Mouse (Mus musculus): Measurements from ENCODE around the gene Zdhhc11. TPM values are rescaled to one million over a fixed set of nuclear protein-coding genes. Genes with fewer than 3 reads are reported as not detected.

Zdhhc11 gene
- polyA plus RNA-seq (2012; ENCODE audit: low replicate concordance), result not detected in 2 replicates

DNA sequence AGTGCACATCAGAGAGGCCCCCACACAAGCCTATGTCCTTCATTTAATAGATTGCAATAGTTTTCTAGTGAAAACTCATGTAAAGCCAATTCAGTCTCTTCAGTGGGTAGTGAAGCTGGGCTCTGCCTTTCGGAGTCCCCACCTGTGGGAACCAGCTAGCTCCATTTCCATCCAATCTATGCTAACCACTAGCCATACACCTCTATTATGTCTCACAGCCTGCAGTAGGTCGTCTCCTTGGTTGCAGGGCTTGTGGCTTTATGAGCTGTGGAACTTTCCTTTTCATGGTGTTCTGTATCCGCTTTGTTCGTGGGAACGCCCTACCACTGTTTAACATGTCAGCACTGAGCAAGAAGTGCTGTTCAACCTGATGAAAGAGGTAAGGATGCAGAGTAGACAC lies at the start of gene Zdhhc11:
TSS of gene Zdhhc11 (plus strand) at position 301 of the 400 bp plus-strand sequence.

DNA sequence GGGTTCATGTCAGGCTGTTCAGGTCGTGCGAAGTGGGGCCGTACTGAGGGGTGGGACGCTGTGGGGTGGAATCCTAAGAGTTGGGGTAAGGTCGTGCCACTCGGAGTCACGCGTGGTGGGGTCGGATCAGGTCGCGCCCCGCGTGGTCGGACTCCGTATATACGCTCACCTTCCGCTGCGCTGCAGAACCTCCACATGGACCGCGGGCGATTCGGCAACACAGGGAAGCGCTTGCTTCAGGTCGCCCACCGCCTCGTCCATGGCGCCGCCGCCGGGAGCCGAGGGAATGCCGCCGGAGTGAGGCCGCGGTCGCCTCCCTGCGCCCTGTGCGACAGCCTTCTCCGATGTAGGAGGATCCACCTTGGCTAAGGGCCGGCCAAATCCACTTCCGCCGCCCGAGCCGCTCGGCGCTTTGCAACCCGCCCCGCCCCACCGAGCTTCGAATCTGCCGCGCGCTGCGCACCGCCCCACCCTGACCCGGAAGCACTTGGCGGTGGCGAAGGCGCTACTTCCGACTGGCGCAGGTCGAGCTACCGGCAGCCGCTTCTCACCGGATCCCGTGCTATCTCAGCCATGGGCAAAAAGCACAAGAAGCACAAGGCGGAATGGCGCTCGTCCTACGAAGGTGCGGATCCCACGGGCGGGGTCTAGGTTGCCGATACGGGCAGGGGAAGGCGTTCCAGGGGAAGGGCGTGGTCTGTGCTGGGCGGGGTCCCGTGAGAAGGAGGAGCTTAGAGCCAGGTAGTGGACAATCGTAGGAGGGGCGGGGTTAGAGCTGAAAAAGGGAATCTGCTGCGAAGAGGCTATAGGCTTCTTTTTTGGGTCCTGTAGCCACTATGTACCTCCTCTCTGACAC lies 26.1 kb upstream of the Zdhhc11 start, which contains the start of the genes Trip13 and Brd9:
TSS of gene Trip13 (minus strand) at position 464 of the 856 bp plus-strand sequence.
TSS of gene Brd9 (plus strand) at position 491 of the 856 bp plus-strand sequence.

DNA sequence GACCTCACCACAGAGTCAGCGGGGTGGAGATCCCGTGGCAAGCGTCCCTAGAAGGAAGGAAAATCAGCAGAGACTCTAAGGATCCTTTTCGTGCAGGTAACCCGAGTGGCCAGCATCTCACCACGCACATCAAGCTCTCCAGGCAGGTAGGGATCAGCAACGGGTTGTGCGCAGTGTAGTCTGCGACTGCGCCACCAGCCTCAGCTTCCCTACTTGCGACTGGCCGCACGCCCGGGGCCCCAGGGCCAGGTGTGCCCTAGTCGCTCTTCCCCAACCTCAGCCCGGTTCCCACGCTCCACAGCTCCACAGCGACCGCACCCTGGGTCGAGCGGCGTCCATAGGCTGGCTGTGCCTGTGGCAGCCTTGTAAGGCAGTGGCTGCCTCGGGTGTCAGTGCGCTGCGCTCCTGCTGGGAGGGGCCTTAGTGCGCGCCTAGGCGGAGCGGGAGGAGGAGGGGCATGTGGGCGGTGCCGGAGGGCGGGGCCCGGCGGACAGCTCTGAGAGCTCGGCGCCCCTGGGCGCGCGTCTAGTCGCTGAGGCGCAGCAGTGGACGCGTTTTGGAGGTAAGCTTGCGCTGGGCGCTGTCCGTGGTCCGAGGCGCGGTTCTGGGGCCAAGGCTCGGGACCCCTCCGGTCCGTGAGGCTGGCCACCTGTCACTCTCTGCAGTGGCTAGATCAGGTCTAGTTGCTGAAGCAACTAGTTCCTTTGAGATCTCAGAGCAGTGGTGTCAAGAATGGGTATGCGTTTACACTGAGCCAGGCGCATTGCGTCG lies 45.5 kb downstream of the Zdhhc11 start, which contains the start of gene Tppp:
TSS of gene Tppp (plus strand) at position 460 of the 771 bp plus-strand sequence.

Other genes starting within 250 kb of the Zdhhc11 start
- 50.7 and 75.2 TPM in 2 replicates for gene Slc12a7, start 230.8 kb upstream of the Zdhhc11 start, polyA plus RNA-seq (2012; ENCODE audit: low replicate concordance)
- 0.04 and 0.17 TPM in 2 replicates for gene Nkd2, start 116.2 kb upstream of the Zdhhc11 start, polyA plus RNA-seq (2012; ENCODE audit: low replicate concordance)
- gene Trip13, start 26.1 kb upstream of the Zdhhc11 start, polyA plus RNA-seq (2012; ENCODE audit: low replicate concordance), result 0.24 and 0.33 TPM in 2 replicates
- 37.8 and 41.1 TPM in 2 replicates for gene Brd9, start 26.0 kb upstream of the Zdhhc11 start, polyA plus RNA-seq (2012; ENCODE audit: low replicate concordance)
- 0.45 and 1.9 TPM in 2 replicates for gene Tppp, start 45.6 kb downstream of the Zdhhc11 start, polyA plus RNA-seq (2012; ENCODE audit: low replicate concordance)
- gene Cep72, start 98.4 kb downstream of the Zdhhc11 start, polyA plus RNA-seq (2012; ENCODE audit: low replicate concordance), result 0.31 and 3.7 TPM in 2 replicates
- gene Slc9a3, start 157.6 kb downstream of the Zdhhc11 start, polyA plus RNA-seq (2012; ENCODE audit: low replicate concordance), result not detected in 2 replicates
- 4.9 and 39.6 TPM in 2 replicates for gene Exoc3, start 244.9 kb downstream of the Zdhhc11 start, polyA plus RNA-seq (2012; ENCODE audit: low replicate concordance)

All from hematopoietic multipotent progenitor cell, adult 10-12 weeks (in vitro differentiated cells).